Mouse (Mus musculus) adrenal gland, adult 8-10 months (tissue): ENCODE results near the gene Cnot6l. TPM values are rescaled to one million over a fixed set of nuclear protein-coding genes. Genes with fewer than 3 reads are reported as not detected.

Source experiments
- DNase-seq: peaks from one replicate; pipeline ENCODE4 v3.0.0; 2022
- total RNA-seq, 4 experiments: library from RNA; stranded (reverse); gene quantifications; 2 replicates each; pipeline ENCODE4 v1.2.4; 2022

Cnot6l gene
- total RNA-seq, 4 experiments from 2014 or later: 65.1 to 82.6 (median 74.7) TPM

GRCm38 (mm10) chr5:96161578-96162398 lies 2.2 kb downstream of the Cnot6l start:
- peak; percentile 47 for DNase-seq

- DNase-seq: peak; percentile 5
These were observed 2.8 kb downstream of the Cnot6l start for GRCm38 (mm10) chr5:96161263-96161577.

- peak; percentile 21 for DNase-seq
These were observed 3.3 kb downstream of the Cnot6l start for GRCm38 (mm10) chr5:96160467-96161262.

DNA sequence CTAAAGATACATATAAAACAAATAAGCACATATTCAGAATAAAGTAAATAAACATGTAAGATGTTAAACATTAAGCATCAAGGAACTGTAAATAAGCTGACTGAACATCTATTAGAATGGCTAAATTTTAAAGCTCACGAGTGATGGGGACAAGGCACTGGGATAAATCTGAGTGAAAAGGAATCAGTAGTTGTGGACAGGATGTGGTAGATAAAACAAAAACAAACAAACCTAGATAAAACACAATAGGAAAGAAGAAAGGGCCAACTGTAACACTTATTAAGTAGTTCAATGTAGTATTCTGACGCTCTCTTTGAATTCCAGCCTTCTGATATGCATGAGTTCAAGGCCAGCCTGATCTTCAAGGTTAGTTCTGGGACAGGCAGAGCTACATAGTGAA lies 21.6 kb downstream of the Cnot6l start:
- DNase-seq: no peak

DNA sequence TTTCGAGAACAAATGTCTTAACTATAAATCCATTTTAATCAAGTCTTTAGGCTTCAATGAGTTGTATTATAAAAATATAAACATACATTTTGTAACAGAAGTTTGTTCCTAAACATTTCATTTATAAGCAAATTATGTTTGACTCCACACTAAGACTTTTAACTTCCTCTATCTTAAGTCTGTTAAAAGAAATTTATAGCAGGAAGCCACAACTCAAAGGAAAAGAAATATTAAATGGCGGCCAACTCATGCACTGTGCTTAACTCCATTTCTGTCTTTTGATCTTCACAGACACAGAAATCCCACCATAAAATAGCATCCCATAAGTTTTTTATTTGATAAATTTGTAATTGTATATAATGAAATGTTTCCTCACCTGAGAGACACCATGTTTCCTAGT lies 33.3 kb downstream of the Cnot6l start:
- no peak for DNase-seq

DNA sequence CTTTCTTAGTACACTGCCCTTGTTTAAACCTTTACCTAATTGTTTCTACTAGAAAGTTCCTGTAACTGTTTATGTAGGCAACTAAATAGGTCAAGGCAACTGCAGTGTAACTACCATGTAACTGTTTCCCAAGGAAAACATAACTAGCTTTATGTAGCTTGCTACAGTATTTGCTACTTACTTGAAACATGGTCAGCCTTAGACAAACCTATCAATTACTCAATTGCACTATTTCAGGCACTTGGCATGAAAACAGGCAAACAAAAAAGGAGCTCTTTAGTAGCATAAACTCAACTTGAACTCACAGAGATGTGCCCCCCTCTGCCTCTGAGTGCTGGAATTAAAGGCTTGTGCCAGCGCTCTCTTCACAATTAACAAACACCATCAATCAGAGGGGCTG lies 37.1 kb downstream of the Cnot6l start:
- DNase-seq: no peak

- no peak for DNase-seq
These were observed 49.0 kb downstream of the Cnot6l start for GRCm38 (mm10) chr5:96114943-96115342.

DNA sequence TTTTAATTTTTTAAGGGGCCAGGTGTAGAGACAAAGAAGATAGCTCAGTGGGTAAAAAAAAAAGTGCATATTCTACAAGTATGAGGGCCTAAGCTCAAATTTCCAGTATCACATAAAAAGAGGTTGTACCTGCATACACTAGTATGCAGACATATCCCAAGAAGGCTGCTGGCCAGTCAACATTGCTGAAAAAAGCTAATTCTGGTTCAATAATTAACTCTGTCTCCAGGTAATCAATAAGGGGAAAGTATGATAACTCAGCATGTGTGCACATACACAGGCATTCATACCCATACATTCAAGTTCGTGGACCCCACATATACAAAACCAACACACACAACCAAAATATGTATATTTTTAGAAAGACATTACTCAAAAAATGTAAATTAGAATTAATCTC lies 59.3 kb downstream of the Cnot6l start:
- no peak for DNase-seq

GRCm38 (mm10) chr5:96091468-96091867 lies 72.5 kb downstream of the Cnot6l start:
- DNase-seq: no peak

GRCm38 (mm10) chr5:96085324-96085723 lies 78.6 kb downstream of the Cnot6l start:
- no peak for DNase-seq

- no peak for DNase-seq
These were observed 84.9 kb downstream of the Cnot6l start for GRCm38 (mm10) chr5:96079026-96079425.

- DNase-seq: no peak
These were observed 98.4 kb downstream of the Cnot6l start for GRCm38 (mm10) chr5:96065591-96065990.

DNA sequence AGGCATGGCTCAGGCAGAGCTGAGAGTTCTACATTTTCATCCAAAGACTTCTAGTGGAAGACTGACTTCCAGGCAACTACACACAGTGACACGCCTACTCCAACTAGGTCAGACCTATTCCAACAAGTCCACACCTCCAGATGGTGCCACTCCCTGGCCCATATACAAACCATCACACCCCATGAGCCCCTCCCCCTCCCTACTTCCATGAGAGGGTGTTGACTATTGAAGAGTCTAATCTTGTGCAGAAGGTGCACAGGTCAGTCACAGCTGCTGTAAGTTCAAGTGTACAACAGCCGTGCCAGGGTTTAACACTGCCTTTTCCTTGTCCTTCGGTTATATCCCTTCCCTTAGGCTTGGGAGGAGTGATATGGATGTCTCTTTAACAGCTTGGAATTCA lies 121.5 kb downstream of the Cnot6l start:
- no peak for DNase-seq

DNA sequence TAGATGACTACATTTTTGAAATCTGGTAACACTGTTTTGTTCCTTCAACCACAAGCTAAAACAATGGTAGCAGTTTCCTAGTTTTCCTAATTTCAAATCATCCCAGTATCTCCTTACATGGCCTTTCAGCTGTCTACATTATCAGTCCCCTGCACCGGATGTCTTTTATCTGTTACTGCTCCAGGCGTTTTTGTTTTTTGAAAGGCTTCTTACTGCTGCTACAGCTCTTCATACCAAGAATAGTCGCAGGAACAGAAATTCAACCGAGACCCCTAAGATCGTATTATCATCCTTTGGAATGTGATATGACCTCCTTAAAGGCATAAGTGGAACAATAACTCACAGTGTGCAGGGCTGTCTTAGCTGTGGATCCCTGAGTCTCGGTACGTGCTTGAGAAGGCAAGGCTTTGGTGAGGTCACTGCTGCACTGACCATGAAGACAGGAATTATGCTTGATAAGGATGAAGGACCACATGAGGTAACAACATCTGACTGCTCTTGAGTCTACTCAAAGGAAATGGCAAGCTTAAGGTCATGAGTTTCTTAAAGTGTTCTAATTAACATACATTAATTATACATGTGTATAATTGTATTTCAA lies 122.4 kb downstream of the Cnot6l start:
- no peak for DNase-seq

- DNase-seq: no peak
These were observed 124.7 kb downstream of the Cnot6l start for GRCm38 (mm10) chr5:96039188-96039840.

GRCm38 (mm10) chr5:96037684-96038121 lies 126.3 kb downstream of the Cnot6l start:
- no peak for DNase-seq

DNA sequence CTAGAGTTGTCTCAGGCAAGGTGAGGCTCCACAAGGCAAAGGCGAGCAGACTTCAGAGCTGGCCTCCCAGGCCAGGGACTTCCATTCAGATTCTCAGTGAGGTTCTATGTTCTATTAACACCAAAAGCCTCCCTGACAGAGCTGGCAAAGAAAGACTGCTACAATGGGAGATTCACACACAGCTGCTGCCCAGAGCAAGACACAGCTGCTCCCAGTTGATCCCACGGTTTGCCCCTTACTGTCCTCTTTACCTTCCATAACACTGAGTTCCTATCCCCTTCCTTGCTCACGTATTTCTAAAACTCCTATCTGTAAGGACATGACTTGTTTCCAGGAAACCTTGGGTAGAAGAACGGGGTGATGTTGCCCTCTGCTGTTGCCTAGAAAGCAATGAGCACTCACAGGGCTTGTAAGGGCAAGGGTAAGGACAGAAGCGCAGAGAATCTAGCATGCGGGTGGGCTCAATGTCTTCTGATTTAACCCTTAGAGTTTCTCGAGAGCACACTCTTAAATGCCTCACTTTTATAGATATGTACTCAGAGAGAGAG lies 127.8 kb downstream of the Cnot6l start:
- DNase-seq: no peak

DNA sequence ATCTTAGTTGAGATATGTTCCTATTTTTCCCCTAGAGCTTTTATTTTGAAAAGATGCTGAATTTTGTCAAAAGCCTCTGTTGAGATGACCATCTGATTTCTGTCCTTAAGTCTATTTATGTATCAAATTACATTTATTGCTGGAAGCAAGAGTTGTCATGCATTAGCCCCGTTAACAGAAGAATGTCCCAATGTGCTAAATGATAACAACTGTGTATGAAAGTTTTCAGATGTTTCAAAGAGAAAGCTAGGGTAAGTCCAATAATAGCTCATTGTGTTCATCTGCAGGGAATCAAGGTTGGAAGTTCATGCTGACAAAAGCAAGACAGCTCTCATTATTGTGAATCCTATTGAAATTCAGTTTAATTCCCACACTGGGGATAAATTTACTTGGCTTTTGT lies 129.9 kb downstream of the Cnot6l start:
- DNase-seq: no peak

GRCm38 (mm10) chr5:96029821-96030220 lies 134.2 kb downstream of the Cnot6l start:
- DNase-seq: no peak
